Mouse (Mus musculus) bone marrow macrophage, adult 2 months (primary cell): ENCODE data around the gene AI597479. TPM values are rescaled to one million over a fixed set of nuclear protein-coding genes. Genes with fewer than 3 reads are reported as not detected.

ENCODE experiments used
- H3K27ac ChIP-seq: 2 replicates; pipeline ENCODE4 v1.5.1; 2012; ENCODE audit warnings: low read depth, low read length; ENCODE audit not compliant: insufficient read depth
- H3K4me1 ChIP-seq: 2 replicates; pipeline ENCODE4 v1.6.1; 2012; ENCODE audit warnings: low read length; ENCODE audit not compliant: control insufficient read depth, insufficient read depth
- H3K4me3 ChIP-seq: 2 replicates; pipeline ENCODE4 v1.5.1; 2012; ENCODE audit warnings: mild to moderate bottlenecking, low read length, moderate library complexity; ENCODE audit not compliant: insufficient read depth
- CTCF ChIP-seq: IDR thresholded peaks from 2 replicates; pipeline ENCODE4 v1.5.1; 2012; ENCODE audit warnings: low read depth, mild to moderate bottlenecking, low read length, moderate library complexity
- POLR2A ChIP-seq: IDR thresholded peaks from 2 replicates; pipeline ENCODE4 v1.6.1; 2012; ENCODE audit warnings: mild to moderate bottlenecking, low read depth, low read length, borderline replicate concordance
- polyA plus RNA-seq: library from polyadenylated mRNA; stranded (reverse); fragments of >200 nt; gene quantifications from 2 replicates; pipeline ENCODE4 v1.2.4, GENCODE M21; 2012; ENCODE audit not compliant: missing spikeins, insufficient read depth, insufficient read length

The AI597479 gene
- polyA plus RNA-seq = 7.2 and 10.2 TPM in 2 replicates

DNA sequence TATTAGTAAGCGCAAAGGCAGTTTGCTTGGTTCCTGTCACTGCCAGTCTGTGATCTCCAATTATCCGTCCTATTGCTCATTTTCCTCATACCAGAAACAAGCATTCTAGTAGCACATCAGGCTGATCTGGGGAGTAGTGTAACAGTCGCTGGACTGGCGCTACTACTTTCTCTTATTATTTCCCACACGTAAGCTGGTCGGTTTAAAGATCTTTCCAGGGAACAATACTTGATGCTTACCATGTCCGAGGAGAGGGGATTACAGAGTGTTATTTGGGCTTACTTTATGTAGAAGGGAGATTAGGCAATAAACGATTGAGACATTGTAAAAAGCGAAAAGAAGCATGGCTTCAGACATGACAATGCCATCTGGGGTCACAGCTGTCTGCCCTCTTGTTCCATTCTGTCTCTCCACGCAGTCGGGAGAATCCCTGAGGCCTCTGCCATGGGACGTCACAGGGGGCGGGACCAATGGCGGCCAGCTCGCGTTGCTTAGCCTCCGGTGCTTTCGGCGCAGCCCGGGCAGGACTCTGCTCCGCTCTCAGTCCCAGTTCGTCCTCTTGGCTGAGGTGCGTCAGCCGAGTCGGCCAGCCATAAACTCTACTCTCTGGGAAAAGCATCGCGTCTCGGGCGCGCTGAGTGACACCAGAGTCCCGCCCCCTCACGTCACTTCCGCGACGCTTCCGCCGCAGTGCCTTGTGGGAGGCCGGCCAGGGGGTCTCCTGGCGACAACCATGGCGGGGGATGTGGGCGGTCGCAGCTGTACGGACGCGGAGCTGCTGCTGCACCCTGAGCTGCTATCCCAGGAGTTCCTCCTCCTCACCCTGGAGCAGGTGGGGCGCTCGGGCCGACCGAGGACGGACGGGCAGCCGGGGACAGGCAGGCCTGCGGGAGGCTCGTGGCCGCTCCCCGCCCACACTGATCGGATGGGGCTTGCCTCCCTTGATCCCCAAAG is at the start of gene AI597479, which contains the start of gene Tgfbrap1:
Gene AI597479 (plus strand): TSS at position 680 of the 954 bp plus-strand sequence.
Gene Tgfbrap1 (minus strand): TSS at position 607 of the 954 bp plus-strand sequence.
- Histone ChIP-seq H3K27ac (peak within 1 kb of the TSS; percentile 87), H3K4me1 (peaks cover 5% of the 10 kb centered on the region), H3K4me3 (peak within 1 kb of the TSS; percentile 87)
- TF ChIP-seq POLR2A (no peak; the same call in 1 of the 2 replicates), CTCF (no peak)

DNA sequence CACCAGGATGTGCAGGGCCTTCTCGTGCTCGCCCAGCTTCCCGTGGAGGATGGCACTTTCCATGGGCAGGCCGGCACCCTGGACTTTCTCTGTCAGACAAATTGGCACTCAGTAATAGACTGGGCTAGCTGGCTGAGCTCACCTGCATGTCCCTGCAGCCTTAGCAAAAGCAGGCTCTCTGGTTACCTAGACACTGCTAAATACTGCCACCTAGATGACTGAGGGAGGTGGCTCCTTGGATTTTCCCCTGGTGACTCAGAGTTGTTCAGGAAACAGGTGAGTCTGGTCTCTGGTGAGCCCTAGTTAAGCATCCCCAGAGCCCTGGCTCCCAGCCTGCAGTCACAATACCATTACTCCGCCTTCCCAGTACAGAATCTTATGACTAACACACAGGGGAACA is 46.6 kb upstream of the AI597479 start:
- TF ChIP-seq CTCF (no peak), POLR2A (no peak)
- Histone ChIP-seq H3K4me3 (no peak overlapping the region), H3K4me1 (peaks cover 3% of the 10 kb centered on the region; the same call in 1 of the 2 replicates), H3K27ac (no peak overlapping the region)

DNA sequence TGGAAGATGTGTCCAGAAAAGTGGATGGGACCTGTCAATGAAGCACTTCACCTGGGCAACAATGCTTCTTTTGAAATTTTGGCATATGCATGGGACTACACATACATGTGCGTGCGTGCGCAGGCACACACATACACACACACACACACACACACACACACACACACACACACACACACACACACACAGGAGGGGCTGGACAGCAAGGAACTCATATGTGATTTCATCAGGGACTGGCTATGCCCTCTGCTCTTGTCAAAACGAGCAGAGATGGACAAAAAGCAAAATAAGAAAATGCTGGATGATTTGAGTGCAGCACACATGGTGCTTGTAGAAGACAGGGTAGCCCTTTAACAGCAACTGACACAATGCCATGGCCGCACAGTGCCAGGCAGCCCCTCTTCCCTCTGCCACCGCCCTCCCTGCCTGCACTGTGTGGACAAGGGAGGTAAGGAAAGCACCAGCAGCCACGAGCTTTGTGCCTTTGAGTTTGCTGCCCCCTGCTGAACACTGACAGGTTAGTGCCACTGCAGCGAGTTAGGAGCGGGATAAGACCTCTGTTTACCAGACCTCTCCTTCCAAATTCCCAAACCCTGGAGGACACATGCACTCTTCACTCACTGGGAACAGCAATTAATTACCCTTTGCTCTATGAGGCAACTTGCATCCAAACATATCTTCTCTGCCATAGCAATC is 32.7 kb upstream of the AI597479 start:
- no peak overlapping the region for H3K27ac ChIP-seq
- peak; percentile 28; the same call in 1 of the 2 replicates for TF ChIP-seq CTCF
- TF ChIP-seq POLR2A = no peak
- H3K4me3 ChIP-seq = no peak overlapping the region
- H3K4me1 ChIP-seq = peaks cover 4% of the 10 kb centered on the region

DNA sequence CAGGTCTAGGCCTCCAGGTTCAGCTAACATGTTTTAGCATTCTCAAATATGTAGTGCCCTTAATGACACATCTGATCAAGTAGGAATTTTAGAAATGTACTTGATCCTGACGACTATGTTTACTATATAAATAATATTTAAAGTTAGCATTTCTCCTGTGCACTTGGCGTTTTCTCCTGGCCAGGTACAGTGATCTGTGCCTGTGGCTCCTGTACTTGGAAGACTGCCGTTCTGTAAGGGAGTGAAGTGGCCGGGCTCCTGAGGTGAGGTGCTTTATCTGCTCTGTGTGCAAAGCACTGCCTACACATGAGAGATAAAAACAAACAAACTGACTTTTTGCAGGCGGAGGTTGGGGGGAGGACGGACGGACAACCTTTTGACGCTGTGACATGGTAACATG is 31.9 kb upstream of the AI597479 start:
- no peak overlapping the region for H3K4me3 ChIP-seq

DNA sequence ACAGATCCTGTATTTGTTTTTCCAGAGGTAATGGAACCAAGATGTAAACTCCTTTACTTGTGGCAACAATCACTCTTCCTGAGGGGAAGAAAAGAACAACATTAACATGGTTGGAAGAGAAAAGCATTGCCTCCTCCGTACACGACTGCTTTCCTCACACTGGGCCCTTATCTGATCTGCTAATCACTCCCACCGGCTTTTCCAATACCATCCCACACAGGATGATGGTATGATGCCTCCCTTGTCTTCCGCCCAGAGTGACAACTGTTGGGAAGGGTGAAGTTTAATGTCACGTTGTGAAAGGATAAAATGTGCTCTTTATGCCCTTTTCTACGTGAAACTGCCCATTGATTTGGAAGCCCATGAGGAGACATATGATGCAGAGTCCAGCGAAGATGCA is 31.0 kb upstream of the AI597479 start:
- Histone ChIP-seq H3K4me1 (peaks cover 12% of the 10 kb centered on the region), H3K4me3 (no peak overlapping the region), H3K27ac (no peak overlapping the region)
- TF ChIP-seq CTCF = no peak
- no peak for TF ChIP-seq POLR2A

More for the DNA sequence above, 31.9 kb upstream of the AI597479 start:
- Histone ChIP-seq H3K27ac (no peak overlapping the region), H3K4me1 (peaks cover 12% of the 10 kb centered on the region)
- TF ChIP-seq CTCF (no peak), POLR2A (no peak)

DNA sequence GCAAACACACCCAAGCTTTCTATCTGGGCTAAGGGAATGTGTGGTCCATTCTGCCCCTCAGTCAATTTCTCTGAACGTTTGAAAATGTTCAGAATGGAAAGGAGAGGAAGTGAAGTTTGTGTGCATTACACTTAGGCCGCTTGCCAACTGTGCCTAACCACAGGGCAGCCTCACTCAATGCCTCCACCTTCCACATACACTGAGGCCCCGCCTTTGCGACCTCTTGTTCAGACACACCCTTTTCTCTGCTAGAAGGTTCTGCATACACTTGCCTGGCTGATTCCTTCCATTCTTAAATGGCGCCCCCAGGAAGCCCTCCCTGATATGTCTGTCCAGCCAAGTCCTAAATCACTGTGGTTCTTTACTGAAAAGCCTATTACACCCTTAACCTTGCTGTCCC is 27.8 kb upstream of the AI597479 start:
- TF ChIP-seq CTCF = no peak
- no peak for TF ChIP-seq POLR2A
- Histone ChIP-seq H3K27ac (no peak overlapping the region), H3K4me1 (peaks cover 12% of the 10 kb centered on the region), H3K4me3 (no peak overlapping the region)

DNA sequence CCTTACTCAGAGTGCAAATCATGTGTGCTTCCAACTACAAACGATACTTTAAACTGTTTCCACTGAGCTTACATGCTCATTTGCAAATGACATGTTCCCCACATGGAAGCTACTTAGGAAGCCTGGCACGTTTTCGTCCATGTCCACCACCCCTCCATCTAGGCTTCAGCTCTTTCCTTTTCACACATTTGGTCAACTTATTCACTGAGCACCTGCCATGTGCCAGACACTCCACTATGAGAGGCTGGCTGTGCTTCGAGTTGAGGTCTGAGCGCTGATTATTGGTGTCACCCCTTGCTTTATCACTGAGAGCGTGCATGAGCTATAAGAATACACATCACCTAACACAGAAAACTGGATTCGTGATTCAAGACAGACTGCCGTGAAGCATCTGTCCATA is 26.5 kb upstream of the AI597479 start:
- H3K4me3 ChIP-seq = no peak overlapping the region
- H3K27ac ChIP-seq = no peak overlapping the region
- TF ChIP-seq POLR2A (no peak), CTCF (no peak)
- H3K4me1 ChIP-seq = peaks cover 12% of the 10 kb centered on the region

DNA sequence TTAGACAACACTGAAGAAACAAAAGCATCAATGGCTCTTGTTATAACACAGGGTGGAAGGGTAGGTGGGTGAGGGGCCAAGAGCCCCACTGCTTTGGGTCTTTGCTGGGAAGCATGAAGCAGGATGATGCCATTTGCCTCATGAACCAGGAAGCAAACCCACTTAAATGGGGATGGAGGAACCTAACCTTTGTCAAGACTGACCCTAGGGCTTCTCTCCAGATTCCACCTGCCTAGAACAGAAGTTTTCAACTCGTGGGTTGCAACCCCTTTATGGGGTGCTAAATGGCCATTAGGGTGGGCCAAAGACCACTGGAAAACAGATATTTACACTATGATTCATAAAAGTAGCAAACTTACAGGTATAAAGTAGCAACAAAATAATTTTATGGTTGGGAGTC is 25.9 kb upstream of the AI597479 start:
- no peak overlapping the region for H3K4me3 ChIP-seq
- peaks cover 12% of the 10 kb centered on the region for H3K4me1 ChIP-seq
- H3K27ac ChIP-seq = no peak overlapping the region
- TF ChIP-seq CTCF = no peak
- no peak for TF ChIP-seq POLR2A

DNA sequence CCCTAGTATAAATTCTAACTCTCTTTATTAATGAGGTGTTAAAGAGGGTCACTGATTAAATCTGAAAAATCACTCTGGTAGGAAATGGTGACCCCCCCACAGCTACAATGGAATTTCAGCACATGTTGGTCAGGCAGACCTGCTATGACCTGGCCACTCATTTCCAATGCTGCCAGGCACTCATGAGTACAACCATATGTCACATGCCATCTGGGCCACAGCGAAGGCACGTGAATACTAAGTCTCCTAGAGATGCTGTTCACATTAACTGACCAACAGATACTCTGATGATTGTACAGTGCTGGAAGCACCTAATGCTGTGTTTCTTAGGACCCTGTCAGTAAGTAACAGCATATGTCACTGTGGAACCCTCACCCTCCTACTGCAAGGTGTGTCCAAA is 23.7 kb upstream of the AI597479 start:
- H3K27ac ChIP-seq = no peak overlapping the region
- TF ChIP-seq CTCF = no peak
- TF ChIP-seq POLR2A = no peak
- no peak overlapping the region for H3K4me3 ChIP-seq
- peaks cover 12% of the 10 kb centered on the region for H3K4me1 ChIP-seq
